Mouse (Mus musculus) layer of hippocampus, postnatal 10 days (tissue): ENCODE results near the gene Ccdc97. TPM values are rescaled to one million over a fixed set of nuclear protein-coding genes. Genes with fewer than 3 reads are reported as not detected.
A peak's percentile ranks its signal among the peaks of the same experiment; 100 is the strongest.

Source experiments
- DNase-seq, 2 experiments: peaks; one replicate each; pipeline ENCODE4 v3.0.0; 2021; ENCODE audit warnings: low spot score in 2 of 2
- total RNA-seq, 2 experiments: library from RNA; stranded (reverse); gene quantifications; 2 replicates each; pipeline ENCODE4 v1.2.3; 2021

Gene Ccdc97
- total RNA-seq, 2 experiments from 2014 or later, result 44.4 to 45.8 TPM

GRCm38 (mm10) chr7:25690051-25690450 is 28.8 kb downstream of the Ccdc97 start:
- DNase-seq, result no peak

- DNase-seq, result no peak
Observed at GRCm38 (mm10) chr7:25689603-25690021, 29.3 kb downstream of the Ccdc97 start.

- no peak for DNase-seq
Observed at GRCm38 (mm10) chr7:25688810-25689586, 29.9 kb downstream of the Ccdc97 start.

- no peak for DNase-seq
Observed at GRCm38 (mm10) chr7:25687811-25688401, 31.0 kb downstream of the Ccdc97 start.

- peak; percentile 57 to 58 for DNase-seq
Observed at GRCm38 (mm10) chr7:25686680-25687531, 32.0 kb downstream of the Ccdc97 start, which contains the start of gene Tgfb1. TSS of gene Tgfb1 (plus strand) at chr7:25687002.

GRCm38 (mm10) chr7:25685926-25686470 is 32.9 kb downstream of the Ccdc97 start:
- no peak for DNase-seq

- no peak for DNase-seq
Observed at GRCm38 (mm10) chr7:25684659-25685058, 34.2 kb downstream of the Ccdc97 start.

GRCm38 (mm10) chr7:25683474-25684180 is 35.3 kb downstream of the Ccdc97 start:
- no peak for DNase-seq

- no peak for DNase-seq
Observed at GRCm38 (mm10) chr7:25681341-25682231, 37.3 kb downstream of the Ccdc97 start.

- DNase-seq, result peak; percentile 95 to 97
Observed at GRCm38 (mm10) chr7:25680514-25681258, 38.2 kb downstream of the Ccdc97 start, which contains the start of gene B9d2. TSS of gene B9d2 (plus strand) at chr7:25680780.

GRCm38 (mm10) chr7:25679971-25680370 is 38.9 kb downstream of the Ccdc97 start:
- DNase-seq, result no peak

- DNase-seq, result no peak
Observed at GRCm38 (mm10) chr7:25677013-25677412, 41.9 kb downstream of the Ccdc97 start.

- DNase-seq, result peak; percentile 96 to 97
Observed at GRCm38 (mm10) chr7:25676085-25676781, 42.7 kb downstream of the Ccdc97 start.

- DNase-seq, result no peak
Observed at GRCm38 (mm10) chr7:25675405-25675804, 43.5 kb downstream of the Ccdc97 start.

GRCm38 (mm10) chr7:25674719-25675300 is 44.1 kb downstream of the Ccdc97 start, which contains the start of gene Tmem91:
TSS of gene Tmem91 (minus strand) at chr7:25675166.
- no peak for DNase-seq

- DNase-seq, result no peak
Observed at GRCm38 (mm10) chr7:25674297-25674696, 44.6 kb downstream of the Ccdc97 start.

- DNase-seq, result no peak
Observed at GRCm38 (mm10) chr7:25672442-25672841, 46.4 kb downstream of the Ccdc97 start.

GRCm38 (mm10) chr7:25671686-25672085 is 47.2 kb downstream of the Ccdc97 start:
- DNase-seq, result no peak
